Mouse (Mus musculus) liver, adult (tissue): ENCODE results near the gene Smcr8.
"Not testable (repeated sequence)": the region's sequence is repeated elsewhere in the genome, so short reads cannot be mapped to it uniquely, and the experiment has no call there.

ENCODE experiments used
- GATA4 ChIP-seq: IDR thresholded peaks from 2 replicates; pipeline ENCODE4 v1.6.1; 2014; ENCODE audit warnings: mild to moderate bottlenecking, low read length; ENCODE audit not compliant: insufficient replicate concordance

The Smcr8 gene

GRCm38 (mm10) chr11:60811618-60812017 lies 34.3 kb downstream of the Smcr8 start, which contains the start of gene Shmt1:
Gene Shmt1 (minus strand): TSS chr11:60811718.
- TF ChIP-seq GATA4, result not testable (repeated sequence)

DNA sequence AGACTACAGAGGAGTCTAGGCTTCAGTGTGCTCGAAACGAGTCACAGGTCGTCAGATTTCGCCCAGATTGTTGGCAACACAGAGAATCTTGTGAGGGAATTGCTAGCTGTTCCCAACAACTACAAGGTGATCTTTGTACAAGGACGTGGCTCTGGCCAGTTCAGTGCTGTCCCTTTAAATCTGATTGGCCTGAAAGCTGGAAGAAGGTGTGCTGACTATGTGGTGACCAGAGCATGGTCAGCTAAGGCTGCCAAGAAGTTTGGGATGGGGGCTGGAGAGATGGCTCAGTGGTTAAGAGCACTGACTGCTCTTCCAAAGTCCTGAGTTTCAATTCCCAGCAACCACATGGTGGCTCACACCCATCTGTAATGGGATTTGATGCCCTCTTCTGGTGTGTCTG lies 39.1 kb downstream of the Smcr8 start:
- TF ChIP-seq GATA4, result no peak

DNA sequence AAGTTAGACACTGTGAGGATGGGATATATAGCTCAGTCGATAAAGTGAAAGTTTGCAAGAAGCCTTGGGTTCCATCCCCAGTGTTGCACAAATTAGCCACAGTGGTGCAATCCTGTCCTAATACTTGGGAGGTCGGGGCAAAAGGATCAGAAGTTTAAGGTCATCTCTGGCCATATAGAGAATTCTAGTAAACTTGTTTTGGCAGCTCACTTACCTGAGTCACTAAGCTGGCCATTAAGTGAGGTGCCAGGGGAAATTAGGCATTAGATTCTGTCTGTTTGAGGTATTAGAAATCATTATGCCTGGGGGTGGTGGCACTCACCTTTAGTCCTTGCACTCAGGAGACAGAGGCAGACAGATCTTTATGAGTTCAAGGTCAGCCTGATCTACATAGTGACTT lies 46.4 kb downstream of the Smcr8 start:
- TF ChIP-seq GATA4, result no peak

- no peak for TF ChIP-seq GATA4
Observed at GRCm38 (mm10) chr11:60825191-60825590, 47.9 kb downstream of the Smcr8 start.

DNA sequence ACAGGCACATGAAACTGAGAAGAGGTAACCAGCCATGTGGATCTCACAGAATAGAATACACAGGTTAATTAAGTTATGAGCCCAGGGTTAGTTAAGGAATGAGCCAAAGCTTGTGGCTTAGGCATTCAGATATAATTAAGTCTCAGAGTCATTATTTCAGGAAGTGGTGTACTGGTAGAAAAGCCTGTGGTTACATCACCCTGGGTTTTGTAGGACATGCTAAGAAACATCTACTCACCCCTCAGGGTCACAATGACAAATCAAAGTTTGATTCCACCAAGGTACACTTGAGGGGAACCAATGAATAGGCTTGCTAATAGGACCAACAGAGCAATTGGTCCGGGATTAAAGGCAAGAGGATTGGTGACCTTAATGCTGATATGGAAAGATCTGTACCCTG lies 49.4 kb downstream of the Smcr8 start:
- TF ChIP-seq GATA4, result no peak

GRCm38 (mm10) chr11:60827241-60827945 lies 50.1 kb downstream of the Smcr8 start:
- TF ChIP-seq GATA4, result no peak

- TF ChIP-seq GATA4, result no peak
Observed at GRCm38 (mm10) chr11:60828903-60829302, 51.6 kb downstream of the Smcr8 start.

GRCm38 (mm10) chr11:60830433-60831052 lies 53.2 kb downstream of the Smcr8 start, which contains the start of gene Dhrs7b:
Gene Dhrs7b (plus strand): TSS chr11:60830631.
- TF ChIP-seq GATA4, result no peak

- TF ChIP-seq GATA4, result no peak
Observed at GRCm38 (mm10) chr11:60836897-60837296, 59.6 kb downstream of the Smcr8 start.
